26 mouse cellular contexts compared by ENCODE assay signal in the genomic region with DNA sequence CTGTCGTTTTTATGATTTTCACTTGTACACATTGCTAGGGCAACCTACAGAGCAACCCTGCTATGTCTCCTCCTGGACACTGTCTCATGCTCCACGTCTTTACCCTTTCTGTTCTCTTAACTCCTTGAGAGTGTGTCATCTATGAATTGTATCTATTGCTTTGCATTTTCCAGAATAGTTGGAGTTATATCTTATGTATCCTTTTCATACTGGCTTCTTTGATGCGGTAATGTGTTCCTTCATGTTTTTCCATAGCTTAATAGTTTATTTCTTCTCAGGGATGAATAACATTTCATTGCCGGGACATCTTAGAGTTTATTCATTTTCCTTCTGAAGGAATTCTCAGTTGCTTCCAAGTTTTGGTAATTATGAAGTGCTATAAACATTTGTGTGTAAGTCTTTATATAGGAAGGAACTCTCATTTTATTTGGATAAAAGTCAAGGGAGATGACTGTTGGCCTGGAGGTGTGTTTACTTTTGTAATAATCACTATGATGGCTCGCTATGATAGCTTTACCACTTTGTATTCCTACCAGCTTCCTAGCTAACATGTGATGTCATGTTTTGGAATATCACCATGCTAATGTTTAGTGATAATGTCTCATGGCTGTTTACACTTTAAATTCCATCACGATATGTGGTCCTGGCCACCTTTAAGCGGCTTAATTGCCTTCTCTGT. TPM values are rescaled to one million over a fixed set of nuclear protein-coding genes. Genes with fewer than 3 reads are reported as not detected.
"Had no signal": no experiment of that assay in that cellular context is flagged by ENCODE, and none has a peak within 500 bp of the region (broad histone marks: within the 10 kb centered on the region; RNA-seq: fewer than 3 reads in every experiment).

No protein-coding gene starts in this region.

- H3K9me3 ChIP-seq: heart, embryonic 13.5 days; heart, embryonic 15.5 days; hindbrain, embryonic 13.5 days; hindbrain, embryonic 15.5 days; kidney, embryonic 15.5 days; limb, embryonic 13.5 days had no signal

- H3K36me3 ChIP-seq: heart, embryonic 13.5 days; heart, embryonic 15.5 days; hindbrain, embryonic 13.5 days; hindbrain, embryonic 15.5 days; kidney, embryonic 15.5 days; limb, embryonic 13.5 days had no signal

- ATAC-seq: forebrain, postnatal 0 days; hindbrain, postnatal 0 days; intestine, embryonic 16.5 days had no signal

- H3K4me2 ChIP-seq: heart, embryonic 11.5 days; heart, embryonic 13.5 days; heart, embryonic 15.5 days; hindbrain, embryonic 13.5 days; hindbrain, embryonic 15.5 days; kidney, embryonic 15.5 days; limb, embryonic 13.5 days had no signal

- H3K9ac ChIP-seq: forebrain, postnatal 0 days; heart, embryonic 13.5 days; heart, embryonic 15.5 days; hindbrain, embryonic 13.5 days; hindbrain, embryonic 15.5 days; kidney, embryonic 15.5 days; limb, embryonic 13.5 days had no signal

- H3K27me3 ChIP-seq: heart, embryonic 13.5 days; heart, embryonic 15.5 days; hindbrain, embryonic 13.5 days; hindbrain, embryonic 15.5 days; kidney, embryonic 15.5 days; limb, embryonic 13.5 days had no signal

- H3K4me3 ChIP-seq: heart, adult 2 months; heart, embryonic 13.5 days; heart, embryonic 15.5 days; hindbrain, embryonic 13.5 days; hindbrain, embryonic 15.5 days; kidney, embryonic 15.5 days; limb, embryonic 13.5 days had no signal

- H3K27ac ChIP-seq: heart, embryonic 13.5 days; heart, embryonic 15.5 days; hindbrain, embryonic 13.5 days; hindbrain, embryonic 15.5 days; hindbrain, postnatal 0 days; kidney, embryonic 15.5 days; kidney, postnatal 0 days; limb, embryonic 13.5 days had no signal

- H3K4me1 ChIP-seq: heart, embryonic 13.5 days; heart, embryonic 15.5 days; hindbrain, embryonic 15.5 days; kidney, embryonic 15.5 days; limb, embryonic 13.5 days had no signal

- DNase-seq: forebrain, postnatal 0 days; gastrocnemius, postnatal 14 days; gastrocnemius, postnatal 36 days; heart, adult 11 months; heart, adult 2 months; heart, postnatal 14 days; heart, postnatal 36 days; kidney, adult 11 months; kidney, adult 2 months; kidney, adult 9 months; kidney, postnatal 14 days; kidney, postnatal 36 days; layer of hippocampus, adult 9-11 months; layer of hippocampus, postnatal 36 days; left cerebral cortex, postnatal 4 days had no signal

RNA-seq across cellular contexts. Expression of a gene that starts 31.2 kb away (rescaled TPM):
- polyA plus RNA-seq: heart, embryonic 11.5 days; heart, embryonic 15.5 days; heart, postnatal 0 days had no signal
